Mouse (Mus musculus) lung, postnatal 25 days (tissue): Measurements from ENCODE around the gene Fthl17c.
A peak's percentile ranks its signal among the peaks of the same experiment; 100 is the strongest.
"Not testable (repeated sequence)": the region's sequence is repeated elsewhere in the genome, so short reads cannot be mapped to it uniquely, and the experiment has no call there.

ENCODE experiments used
- DNase-seq: peaks from one replicate; pipeline ENCODE4 v3.0.0; 2022; ENCODE audit warnings: low spot score

Fthl17c gene

GRCm38 (mm10) chrX:8976459-8976858 lies at the start of gene Fthl17c:
TSS of gene Fthl17c (minus strand) at chrX:8976559.
- not testable (repeated sequence) for DNase-seq

- DNase-seq, result no peak
These were observed 43.1 kb upstream of the Fthl17c start for GRCm38 (mm10) chrX:9019481-9019880.

GRCm38 (mm10) chrX:9016079-9016478 lies 39.7 kb upstream of the Fthl17c start:
- no peak for DNase-seq

GRCm38 (mm10) chrX:8986655-8987054 lies 10.3 kb upstream of the Fthl17c start, which contains the start of gene Fthl17d:
TSS of gene Fthl17d (minus strand) at chrX:8986755.
- not testable (repeated sequence) for DNase-seq

- not testable (repeated sequence) for DNase-seq
These were observed 11.7 kb downstream of the Fthl17c start for GRCm38 (mm10) chrX:8964618-8965017.

GRCm38 (mm10) chrX:8962875-8963274 lies 13.5 kb downstream of the Fthl17c start, which contains the start of gene Fthl17b:
TSS of gene Fthl17b (minus strand) at chrX:8962975.
- DNase-seq, result not testable (repeated sequence)

- DNase-seq, result peak; percentile 73
These were observed 28.1 kb downstream of the Fthl17c start for GRCm38 (mm10) chrX:8948130-8948805.

- no peak for DNase-seq
These were observed 32.3 kb downstream of the Fthl17c start for GRCm38 (mm10) chrX:8944041-8944440.

GRCm38 (mm10) chrX:8927308-8927707 lies 49.1 kb downstream of the Fthl17c start:
- DNase-seq, result no peak
